ENCODE assay signal across 18 mouse cellular contexts in genomic region chr6:40024336-40024934, GRCm38 (mm10).
DNase-seq lines count a peak whose midpoint lies in the region; ATAC-seq and TF ChIP-seq lines count a peak whose summit lies in the region.
"Had no signal": no experiment of that assay in that cellular context is flagged by ENCODE, and none has a peak within 500 bp of the region (broad histone marks: within the 10 kb centered on the region; RNA-seq: fewer than 3 reads in every experiment).

No protein-coding gene starts in this region.

- no peak for TF ChIP-seq CTCF in heart, adult 2 months (IDR thresholded peaks at IDR 0.05)

- no peaks in the 10 kb centered on the region for H3K27me3 ChIP-seq in midbrain, embryonic 12.5 days
- no peaks in the 10 kb centered on the region for H3K27me3 ChIP-seq in midbrain, embryonic 11.5 days (ENCODE audit: control insufficient read depth, insufficient read depth, low read length)
- no peaks in the 10 kb centered on the region for H3K27me3 ChIP-seq in forebrain, embryonic 14.5 days (replicated peaks; ENCODE audit: control insufficient read depth, insufficient read depth, low read length)
- no peaks in the 10 kb centered on the region for H3K27me3 ChIP-seq in hindbrain, embryonic 16.5 days (replicated peaks; ENCODE audit: control insufficient read depth, insufficient read depth, low read length)
- H3K27me3 ChIP-seq in neural tube, embryonic 13.5 days: no peaks in the 10 kb centered on the region
- H3K27me3 ChIP-seq in heart, adult 2 months (ENCODE audit: control insufficient read depth, insufficient read depth, low read length): no peaks in the 10 kb centered on the region
- H3K27me3 ChIP-seq: embryonic facial prominence, embryonic 15.5 days; intestine, embryonic 15.5 days had no signal

- no peaks in the 10 kb centered on the region for H3K9me3 ChIP-seq in midbrain, embryonic 12.5 days
- no peaks in the 10 kb centered on the region for H3K9me3 ChIP-seq in midbrain, embryonic 11.5 days (ENCODE audit: control insufficient read depth, low read length)
- H3K9me3 ChIP-seq in forebrain, embryonic 14.5 days (replicated peaks; ENCODE audit: control insufficient read depth, low read length): no peaks in the 10 kb centered on the region
- no peaks in the 10 kb centered on the region for H3K9me3 ChIP-seq in hindbrain, embryonic 16.5 days (ENCODE audit: control insufficient read depth, low read length)
- no peaks in the 10 kb centered on the region for H3K9me3 ChIP-seq in neural tube, embryonic 13.5 days
- H3K9me3 ChIP-seq: embryonic facial prominence, embryonic 15.5 days; intestine, embryonic 15.5 days had no signal

- no peak overlapping the region for H3K4me2 ChIP-seq in midbrain, embryonic 12.5 days (replicated peaks)
- no peak overlapping the region for H3K4me2 ChIP-seq in midbrain, embryonic 11.5 days
- H3K4me2 ChIP-seq in forebrain, embryonic 14.5 days (ENCODE audit: low read length): no peak overlapping the region
- no peak overlapping the region for H3K4me2 ChIP-seq in hindbrain, embryonic 16.5 days (ENCODE audit: low read length)
- no peak overlapping the region for H3K4me2 ChIP-seq in neural tube, embryonic 13.5 days
- H3K4me2 ChIP-seq: embryonic facial prominence, embryonic 15.5 days; intestine, embryonic 15.5 days; liver, embryonic 11.5 days had no signal

- no peaks in the 10 kb centered on the region for H3K79me2 ChIP-seq in heart, adult 2 months (replicated peaks; ENCODE audit: control insufficient read depth, insufficient read depth, low read length)

- no peaks in the 10 kb centered on the region for H3K36me3 ChIP-seq in midbrain, embryonic 12.5 days
- no peaks in the 10 kb centered on the region for H3K36me3 ChIP-seq in midbrain, embryonic 11.5 days (ENCODE audit: control insufficient read depth, insufficient read depth, low read length)
- no peaks in the 10 kb centered on the region for H3K36me3 ChIP-seq in forebrain, embryonic 14.5 days (ENCODE audit: control insufficient read depth, insufficient read depth, low read length)
- H3K36me3 ChIP-seq in hindbrain, embryonic 16.5 days (ENCODE audit: control insufficient read depth, insufficient read depth, low read length): no peaks in the 10 kb centered on the region
- H3K36me3 ChIP-seq in neural tube, embryonic 13.5 days: no peaks in the 10 kb centered on the region
- H3K36me3 ChIP-seq in heart, adult 2 months (ENCODE audit: control insufficient read depth, insufficient read depth, low read length): no peaks in the 10 kb centered on the region
- H3K36me3 ChIP-seq: embryonic facial prominence, embryonic 15.5 days; intestine, embryonic 15.5 days had no signal

- no peak for TF ChIP-seq POLR2A in heart, adult 2 months (IDR thresholded peaks at IDR 0.05; ENCODE audit: insufficient read depth, low read depth, low read length)

- H3K4me1 ChIP-seq in midbrain, embryonic 12.5 days: peaks cover 18% of the 10 kb centered on the region
- 0 out of 2 replicates have a peak, but pooled peaks cover under 1% of the 10 kb centered on the region for H3K4me1 ChIP-seq in midbrain, embryonic 11.5 days (ENCODE audit: control insufficient read depth, insufficient read depth, low read length)
- H3K4me1 ChIP-seq in forebrain, embryonic 14.5 days (ENCODE audit: control insufficient read depth, insufficient read depth, low read length): peaks cover 19% of the 10 kb centered on the region
- H3K4me1 ChIP-seq in hindbrain, embryonic 16.5 days (ENCODE audit: control insufficient read depth, insufficient read depth, low read depth, low read length): peaks cover 8% of the 10 kb centered on the region; the same call in 1 of the 2 replicates
- peaks cover 34% of the 10 kb centered on the region for H3K4me1 ChIP-seq in neural tube, embryonic 13.5 days (replicated peaks)
- no peaks in the 10 kb centered on the region for H3K4me1 ChIP-seq in heart, adult 2 months (ENCODE audit: control insufficient read depth, insufficient read depth, low read length)
- H3K4me1 ChIP-seq: embryonic facial prominence, embryonic 15.5 days; intestine, embryonic 15.5 days had no signal

- H3K4me3 ChIP-seq in midbrain, embryonic 12.5 days: no peak overlapping the region
- no peak overlapping the region for H3K4me3 ChIP-seq in midbrain, embryonic 11.5 days (ENCODE audit: low read depth, low read length)
- H3K4me3 ChIP-seq in forebrain, embryonic 14.5 days (ENCODE audit: low read depth, low read length): no peak overlapping the region
- no peak overlapping the region for H3K4me3 ChIP-seq in hindbrain, embryonic 16.5 days (ENCODE audit: low read length)
- no peak overlapping the region for H3K4me3 ChIP-seq in neural tube, embryonic 13.5 days
- no peak overlapping the region for H3K4me3 ChIP-seq in heart, adult 2 months
- H3K4me3 ChIP-seq: embryonic facial prominence, embryonic 15.5 days; gastrocnemius, adult 2 months; intestine, embryonic 15.5 days had no signal

- no peak for DNase-seq in midbrain, embryonic 11.5 days (ENCODE audit: low spot score, missing footprints)
- no peak for DNase-seq in forebrain, embryonic 14.5 days (ENCODE audit: low spot score)
- DNase-seq in cerebellum, postnatal 4 days (ENCODE audit: low spot score in 2 of 2): no peak
- DNase-seq in heart, adult 2 months: no peak
- DNase-seq in thymus, adult 18-20 months: no peak
- DNase-seq: cerebellum, adult 11 months; gastrocnemius, adult 2 months; heart, postnatal 36 days; kidney, postnatal 36 days; lung, adult 18-20 months; lung, postnatal 14 days; thymus, postnatal 36 days had no signal

- TF ChIP-seq EP300 in heart, adult 2 months (IDR thresholded peaks at IDR 0.05; ENCODE audit: insufficient read depth, low read depth, low read length): no peak

- WGBS in midbrain, embryonic 12.5 days: 78% methylated on average over 5 of the region's 5 CpGs
- WGBS in midbrain, embryonic 11.5 days: 89% methylated on average over 5 of the region's 5 CpGs
- WGBS in forebrain, embryonic 14.5 days: 40% methylated on average over 5 of the region's 5 CpGs
- WGBS in hindbrain, embryonic 16.5 days: 45% methylated on average over 5 of the region's 5 CpGs
- WGBS in neural tube, embryonic 13.5 days: 49% methylated on average over 5 of the region's 5 CpGs
- WGBS in heart, adult 2 months: 72% methylated on average over 5 of the region's 5 CpGs

- intact Hi-C loops in heart, adult 2 months (cut with DNase I): no loop called here

- ATAC-seq in midbrain, embryonic 12.5 days (ENCODE audit: low FRiP score, low read depth): no peak
- ATAC-seq in midbrain, embryonic 11.5 days (ENCODE audit: low FRiP score): no peak
- peak; percentile 33 for ATAC-seq in forebrain, embryonic 14.5 days
- ATAC-seq in hindbrain, embryonic 16.5 days: no peak; the same call in 1 of the 2 replicates
- ATAC-seq in neural tube, embryonic 13.5 days (ENCODE audit: low read depth): peak; percentile 38; the same call in 1 of the 2 replicates
- ATAC-seq: intestine, embryonic 15.5 days had no signal

- peak overlapping the region; percentile 61; the same call in 1 of the 2 replicates for H3K27ac ChIP-seq in midbrain, embryonic 12.5 days (replicated peaks)
- no peak overlapping the region for H3K27ac ChIP-seq in midbrain, embryonic 11.5 days (ENCODE audit: low read depth, low read length)
- peak overlapping the region; percentile 85 for H3K27ac ChIP-seq in forebrain, embryonic 14.5 days (ENCODE audit: low read depth, low read length)
- 0 out of 2 replicates have a peak overlapping the region, but pooled peaks have one; percentile 35 for H3K27ac ChIP-seq in hindbrain, embryonic 16.5 days (ENCODE audit: low read depth, low read length)
- H3K27ac ChIP-seq in neural tube, embryonic 13.5 days (replicated peaks): peak overlapping the region; percentile 84
- no peak overlapping the region for H3K27ac ChIP-seq in heart, adult 2 months
- H3K27ac ChIP-seq: embryonic facial prominence, embryonic 15.5 days; gastrocnemius, adult 2 months; intestine, embryonic 15.5 days had no signal

- H3K9ac ChIP-seq in midbrain, embryonic 12.5 days (replicated peaks): no peak overlapping the region
- no peak overlapping the region for H3K9ac ChIP-seq in midbrain, embryonic 11.5 days (ENCODE audit: low read length)
- no peak overlapping the region for H3K9ac ChIP-seq in forebrain, embryonic 14.5 days (ENCODE audit: low read length)
- no peak overlapping the region for H3K9ac ChIP-seq in hindbrain, embryonic 16.5 days (ENCODE audit: low read depth, low read length)
- H3K9ac ChIP-seq in neural tube, embryonic 13.5 days: no peak overlapping the region
- H3K9ac ChIP-seq in heart, adult 2 months (ENCODE audit: low read depth, low read length): no peak overlapping the region
- H3K9ac ChIP-seq: embryonic facial prominence, embryonic 15.5 days; intestine, embryonic 15.5 days had no signal

Comparison
In these comparisons a context has a peak if more than half of its experiments do, and no peak if none do; other contexts are left out.
1. H3K27ac ChIP-seq: peak in midbrain, embryonic 12.5 days (single experiment), forebrain, embryonic 14.5 days (single experiment), hindbrain, embryonic 16.5 days (single experiment) and neural tube, embryonic 13.5 days (single experiment); none in midbrain, embryonic 11.5 days (single experiment) and heart, adult 2 months (single experiment).
2. ATAC-seq: peak in forebrain, embryonic 14.5 days (single experiment) and neural tube, embryonic 13.5 days (single experiment); none in midbrain, embryonic 12.5 days (single experiment), midbrain, embryonic 11.5 days (single experiment) and hindbrain, embryonic 16.5 days (single experiment).